Mouse (Mus musculus) hematopoietic stem cell, adult 5-6 weeks (primary cell): ENCODE data around the gene Mgam. TPM values are rescaled to one million over a fixed set of nuclear protein-coding genes. Genes with fewer than 3 reads are reported as not detected.
"Not testable (repeated sequence)": the region's sequence is repeated elsewhere in the genome, so short reads cannot be mapped to it uniquely, and the experiment has no call there.

Experiments
- ATAC-seq, 2 experiments: fragments of 125-278 bp in 1 of 2; replicated peaks in 1 of 2; 2 replicates each; pipeline ENCODE4 v1.8.0; 2016 to 2017; ENCODE audit warnings: inconsistent platforms in 2 of 2, mild to moderate bottlenecking in 2 of 2, moderate number of reproducible peaks in 2 of 2, low read depth in 1 of 2, moderate TSS enrichment in 1 of 2; ENCODE audit not compliant: low FRiP score in 2 of 2, poor library complexity in 2 of 2, severe bottlenecking in 2 of 2, insufficient read depth in 1 of 2, low TSS enrichment in 1 of 2
- total RNA-seq: library from RNA; stranded (forward); fragments of 172-1452, 232-1000 nt; gene quantifications from 2 replicates; pipeline ENCODE4 v1.2.3, GENCODE M21; 2017

The Mgam gene
- total RNA-seq, 1 experiment from 2014 or later: 3.2 TPM

GRCm38 (mm10) chr6:40660930-40661329, 32.3 kb downstream of the Mgam start:
- no peak for ATAC-seq

DNA sequence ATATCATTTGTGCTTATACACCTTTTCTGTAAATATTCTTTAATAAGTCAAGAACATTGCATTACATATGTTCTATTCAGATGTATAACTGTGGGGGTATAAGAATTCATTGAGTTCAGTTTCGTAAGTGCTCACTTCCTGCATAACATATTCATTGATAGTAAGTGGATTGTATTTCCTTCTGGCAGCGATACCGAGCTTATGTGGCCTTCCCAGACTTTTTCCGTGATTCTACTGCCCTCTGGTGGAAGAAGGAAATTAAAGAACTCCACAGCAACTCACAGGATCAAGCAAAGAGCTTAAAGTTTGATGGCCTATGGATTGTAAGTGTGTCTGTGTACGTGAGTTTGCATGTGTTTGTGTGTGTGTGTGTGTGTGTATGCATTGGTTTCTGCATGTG, 60.5 kb downstream of the Mgam start:
- ATAC-seq: peak; percentile 92 to 94

- ATAC-seq: not testable (repeated sequence)
Observed at GRCm38 (mm10) chr6:40692007-40692406, 63.4 kb downstream of the Mgam start.

GRCm38 (mm10) chr6:40713494-40713893, 84.9 kb downstream of the Mgam start:
- not testable (repeated sequence) for ATAC-seq

- no peak for ATAC-seq
Observed at GRCm38 (mm10) chr6:40715705-40716104, 87.1 kb downstream of the Mgam start.

DNA sequence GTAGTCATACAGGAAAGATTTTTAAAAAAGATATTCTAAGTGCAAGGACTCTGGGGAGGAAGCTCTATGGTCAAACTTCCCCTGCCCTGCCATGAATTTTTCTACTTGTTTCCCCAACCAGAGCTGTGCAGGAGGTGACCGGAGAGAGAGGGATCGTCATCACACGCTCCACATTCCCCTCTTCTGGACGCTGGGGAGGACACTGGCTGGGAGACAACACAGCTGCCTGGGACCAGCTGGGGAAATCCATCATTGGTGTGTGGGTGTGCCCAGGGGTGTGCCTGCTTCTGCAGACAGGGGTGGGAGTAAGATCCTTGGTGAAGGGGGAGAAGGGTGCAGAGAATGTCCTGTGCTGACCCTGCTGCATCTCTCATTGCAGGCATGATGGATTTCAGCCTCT, 99.9 kb downstream of the Mgam start:
- not testable (repeated sequence) for ATAC-seq

DNA sequence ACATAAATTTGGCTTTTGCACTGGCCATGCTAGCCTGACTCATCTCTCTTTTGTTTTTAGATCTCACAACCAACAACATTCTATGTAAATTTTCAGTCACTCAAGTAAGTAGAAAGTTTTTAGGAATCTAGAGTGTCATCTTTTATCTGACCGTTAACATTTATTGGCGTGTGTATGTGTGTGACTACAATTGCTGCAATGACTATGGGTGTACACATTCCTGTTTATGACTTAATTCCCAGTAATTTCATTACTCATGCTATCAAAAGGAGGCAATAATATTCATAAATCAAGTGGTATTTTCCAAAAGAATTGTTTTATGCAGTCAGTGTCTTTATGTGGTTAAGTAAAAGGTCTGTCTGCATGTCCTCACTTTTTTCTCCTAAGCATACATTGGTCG, 110.9 kb downstream of the Mgam start:
- no peak for ATAC-seq

GRCm38 (mm10) chr6:40749030-40749429, 120.4 kb downstream of the Mgam start:
- ATAC-seq: not testable (repeated sequence)

GRCm38 (mm10) chr6:40755948-40756347, 127.3 kb downstream of the Mgam start:
- ATAC-seq: no peak

- not testable (repeated sequence) for ATAC-seq
Observed at GRCm38 (mm10) chr6:40757346-40757745, 128.7 kb downstream of the Mgam start.

DNA sequence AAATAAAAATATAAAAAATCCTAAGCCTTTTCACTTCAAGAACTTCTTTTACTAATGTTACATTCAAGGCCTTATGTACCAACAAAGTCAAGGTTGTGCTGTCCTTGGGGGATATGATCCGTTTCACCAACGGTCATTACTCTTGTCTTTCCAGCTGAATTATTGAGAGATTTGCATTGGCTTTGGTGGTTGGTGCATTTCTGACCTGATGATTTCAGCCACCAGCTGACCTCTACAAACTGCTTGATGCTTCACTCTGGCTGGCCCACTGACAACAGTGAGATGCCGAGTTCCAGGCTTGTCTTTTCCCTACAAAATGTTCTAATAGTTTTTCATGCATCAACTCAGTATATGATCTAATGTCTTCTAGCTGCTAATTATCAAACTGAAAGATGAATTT, 146.0 kb downstream of the Mgam start:
- ATAC-seq: no peak

- no peak for ATAC-seq
Observed at GRCm38 (mm10) chr6:40778458-40778857, 149.8 kb downstream of the Mgam start.

DNA sequence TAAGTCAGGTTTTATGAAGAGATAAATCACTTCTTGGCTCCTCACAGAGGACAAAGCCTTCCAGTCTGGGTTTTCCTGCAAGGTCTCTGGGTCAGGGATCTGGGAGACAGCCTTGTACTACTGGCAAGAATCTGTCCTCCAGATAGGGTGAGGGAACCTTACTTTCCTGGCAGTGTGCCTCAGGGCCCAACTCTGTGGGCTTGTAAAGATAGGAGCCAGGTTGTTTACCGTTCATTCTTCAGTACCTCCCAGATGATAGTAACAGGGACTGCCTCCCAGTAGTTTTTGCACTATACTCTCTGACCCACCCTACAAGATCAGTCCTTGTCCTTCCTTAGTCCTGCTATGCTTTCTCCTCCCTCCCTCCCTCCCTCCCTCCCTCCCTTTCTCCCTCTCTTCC, 155.0 kb downstream of the Mgam start:
- ATAC-seq: no peak

DNA sequence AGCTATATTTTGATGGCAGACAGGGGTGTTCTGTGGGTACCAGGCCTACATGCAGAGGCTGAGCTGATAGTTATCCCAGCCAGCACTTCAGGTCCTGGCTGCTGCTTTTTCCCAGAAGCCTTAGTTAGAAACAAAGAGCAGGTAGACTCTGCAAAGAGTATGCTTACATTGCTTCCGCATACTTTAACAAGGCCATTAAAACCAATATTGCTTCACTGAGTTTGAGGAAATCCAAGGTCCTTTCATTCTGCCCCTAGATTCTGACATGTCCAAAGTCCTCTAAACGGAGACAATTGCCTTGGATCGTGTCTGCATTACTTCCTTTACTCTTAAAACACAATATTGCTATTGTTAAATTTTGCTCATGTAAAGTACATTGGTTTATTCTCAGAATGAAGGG, 155.7 kb downstream of the Mgam start:
- no peak for ATAC-seq

GRCm38 (mm10) chr6:40795077-40795812, 166.6 kb downstream of the Mgam start:
- ATAC-seq: no peak

GRCm38 (mm10) chr6:40818237-40818902, 189.7 kb downstream of the Mgam start:
- ATAC-seq: peak; percentile 53 to 75; a peak in 2 of 4 replicates
